Mouse (Mus musculus): ENCODE measurements around the gene Tead1.

Gene Tead1

GRCm38 (mm10) chr7:112859887-112860286 is 180.8 kb downstream of the Tead1 start:
- DNase-seq (ENCODE audit: low spot score): no peak

- peak; percentile 83 for DNase-seq (ENCODE audit: low spot score)
Measured at GRCm38 (mm10) chr7:112862086-112862485, 183.0 kb downstream of the Tead1 start.

GRCm38 (mm10) chr7:112864188-112864587 is 185.1 kb downstream of the Tead1 start:
- no peak for DNase-seq (ENCODE audit: low spot score)

- DNase-seq (ENCODE audit: low spot score): no peak
Measured at GRCm38 (mm10) chr7:112865739-112866138, 186.6 kb downstream of the Tead1 start.

GRCm38 (mm10) chr7:112868551-112869465 is 189.7 kb downstream of the Tead1 start:
- DNase-seq (ENCODE audit: low spot score): no peak

GRCm38 (mm10) chr7:112871752-112872151 is 192.6 kb downstream of the Tead1 start:
- DNase-seq (ENCODE audit: low spot score): no peak

- DNase-seq (ENCODE audit: low spot score): no peak
Measured at GRCm38 (mm10) chr7:112872435-112873196, 193.5 kb downstream of the Tead1 start.

GRCm38 (mm10) chr7:112876128-112876527 is 197.0 kb downstream of the Tead1 start:
- DNase-seq (ENCODE audit: low spot score): no peak

- no peak for DNase-seq (ENCODE audit: low spot score)
Measured at GRCm38 (mm10) chr7:112883791-112884274, 204.7 kb downstream of the Tead1 start.

- DNase-seq (ENCODE audit: low spot score): no peak
Measured at GRCm38 (mm10) chr7:112885546-112885945, 206.4 kb downstream of the Tead1 start.

- DNase-seq (ENCODE audit: low spot score): no peak
Measured at GRCm38 (mm10) chr7:112891883-112892282, 212.8 kb downstream of the Tead1 start.

- no peak for DNase-seq (ENCODE audit: low spot score)
Measured at GRCm38 (mm10) chr7:112892595-112892994, 213.5 kb downstream of the Tead1 start.

GRCm38 (mm10) chr7:112896363-112896762 is 217.2 kb downstream of the Tead1 start:
- DNase-seq (ENCODE audit: low spot score): no peak

- no peak for DNase-seq (ENCODE audit: low spot score)
Measured at GRCm38 (mm10) chr7:112901710-112902109, 222.6 kb downstream of the Tead1 start.

- no peak for DNase-seq (ENCODE audit: low spot score)
Measured at GRCm38 (mm10) chr7:112906848-112907247, 227.7 kb downstream of the Tead1 start.

- DNase-seq (ENCODE audit: low spot score): no peak
Measured at GRCm38 (mm10) chr7:112907468-112907867, 228.3 kb downstream of the Tead1 start.

- no peak for DNase-seq (ENCODE audit: low spot score)
Measured at GRCm38 (mm10) chr7:112909164-112909563, 230.0 kb downstream of the Tead1 start.

GRCm38 (mm10) chr7:112912969-112913368 is 233.9 kb downstream of the Tead1 start:
- no peak for DNase-seq (ENCODE audit: low spot score)

GRCm38 (mm10) chr7:112915571-112915970 is 236.5 kb downstream of the Tead1 start:
- DNase-seq (ENCODE audit: low spot score): no peak

- DNase-seq (ENCODE audit: low spot score): no peak
Measured at GRCm38 (mm10) chr7:112917613-112918278, 238.6 kb downstream of the Tead1 start.

GRCm38 (mm10) chr7:112918279-112918991 is 239.3 kb downstream of the Tead1 start:
- no peak for DNase-seq (ENCODE audit: low spot score)

- DNase-seq (ENCODE audit: low spot score): no peak
Measured at GRCm38 (mm10) chr7:112919845-112920244, 240.7 kb downstream of the Tead1 start.
